In the genomic region with DNA sequence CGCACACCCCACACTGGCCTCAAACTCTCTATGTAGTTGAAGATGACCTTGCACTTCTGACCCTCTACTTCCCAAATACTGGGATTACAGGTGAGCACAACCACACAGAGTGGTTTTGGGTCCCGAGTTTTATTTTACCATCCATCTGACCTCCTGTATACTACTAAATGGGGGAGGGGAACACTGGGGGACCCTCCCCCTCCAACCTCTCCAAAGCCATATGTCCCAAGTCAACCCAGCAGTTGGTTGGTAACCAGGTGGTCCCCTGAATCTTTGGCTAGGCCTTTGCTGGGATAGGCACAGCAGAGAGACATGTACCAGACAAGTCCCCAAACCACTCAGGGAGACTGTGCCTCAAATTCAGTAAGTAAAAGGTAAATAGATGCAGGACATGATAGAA, we compare ENCODE assay signal across 10 mouse cellular contexts. TPM values are rescaled to one million over a fixed set of nuclear protein-coding genes. Genes with fewer than 3 reads are reported as not detected.
DNase-seq lines count a peak whose midpoint lies in the region; ATAC-seq and TF ChIP-seq lines count a peak whose summit lies in the region.
"Had no signal": no experiment of that assay in that cellular context is flagged by ENCODE, and none has a peak within 500 bp of the region (broad histone marks: within the 10 kb centered on the region; RNA-seq: fewer than 3 reads in every experiment).

No protein-coding gene starts in this region.

- DNase-seq in forebrain, postnatal 0 days: no peak
- no peak for DNase-seq in forebrain, embryonic 11.5 days (ENCODE audit: low spot score)
- DNase-seq in kidney, adult 2 months: no peak
- DNase-seq in limb, embryonic 10.5 days (ENCODE audit: low spot score): no peak
- no peak for DNase-seq in MN1 (ENCODE audit: low spot score)
- no peak for DNase-seq in cerebellum, adult 11 months

- H3K27me3 ChIP-seq in forebrain, postnatal 0 days (ENCODE audit: insufficient read depth, low read length): no peaks in the 10 kb centered on the region
- H3K27me3 ChIP-seq in forebrain, embryonic 11.5 days (ENCODE audit: control insufficient read depth, insufficient read depth, low read length): no peaks in the 10 kb centered on the region
- no peaks in the 10 kb centered on the region for H3K27me3 ChIP-seq in kidney, adult 2 months (replicated peaks; ENCODE audit: control insufficient read depth, insufficient read depth, low read length)
- H3K27me3 ChIP-seq in kidney, embryonic 15.5 days: no peaks in the 10 kb centered on the region
- H3K27me3 ChIP-seq in limb, embryonic 10.5 days (ENCODE audit: low read depth, poor library complexity, severe bottlenecking): no peaks in the 10 kb centered on the region
- H3K27me3 ChIP-seq: stomach, embryonic 15.5 days had no signal

- H3K4me2 ChIP-seq in forebrain, postnatal 0 days (ENCODE audit: low read depth): peak overlapping the region; percentile 78; the same call in 1 of the 2 replicates
- no peak overlapping the region for H3K4me2 ChIP-seq in forebrain, embryonic 11.5 days (ENCODE audit: low read depth, low read length, severe bottlenecking)
- no peak overlapping the region for H3K4me2 ChIP-seq in kidney, embryonic 15.5 days

- WGBS in forebrain, postnatal 0 days: 98% methylated on average over 2 of the region's 2 CpGs
- 92% methylated on average over 2 of the region's 2 CpGs for WGBS in forebrain, embryonic 11.5 days
- WGBS in kidney, adult 2 months: 88% methylated on average over 2 of the region's 2 CpGs
- 82% methylated on average over 2 of the region's 2 CpGs for WGBS in kidney, embryonic 15.5 days
- 90% methylated on average over 2 of the region's 2 CpGs for WGBS in limb, embryonic 10.5 days

- TF ChIP-seq CTCF in forebrain, postnatal 0 days (IDR thresholded peaks at IDR 0.05; ENCODE audit: low read depth): no peak
- no peak for TF ChIP-seq CTCF in kidney, adult 2 months (conservative IDR thresholded peaks at IDR 0.05; ENCODE audit: insufficient read depth, insufficient read length, low read depth, low read length)

- no peak overlapping the region for H3K9ac ChIP-seq in forebrain, postnatal 0 days
- no peak overlapping the region for H3K9ac ChIP-seq in forebrain, embryonic 11.5 days (ENCODE audit: low read length)
- no peak overlapping the region for H3K9ac ChIP-seq in kidney, embryonic 15.5 days

- no peaks in the 10 kb centered on the region for H3K9me3 ChIP-seq in forebrain, postnatal 0 days (ENCODE audit: low read length)
- H3K9me3 ChIP-seq in forebrain, embryonic 11.5 days (ENCODE audit: control insufficient read depth, low read length): no peaks in the 10 kb centered on the region
- no peaks in the 10 kb centered on the region for H3K9me3 ChIP-seq in kidney, embryonic 15.5 days (replicated peaks)
- no peaks in the 10 kb centered on the region for H3K9me3 ChIP-seq in limb, embryonic 10.5 days (replicated peaks)
- H3K9me3 ChIP-seq: liver, embryonic 12.5 days; stomach, embryonic 15.5 days had no signal

- peak overlapping the region; percentile 88; the same call in 1 of the 2 replicates for H3K4me3 ChIP-seq in forebrain, postnatal 0 days (ENCODE audit: low read depth, low read length)
- H3K4me3 ChIP-seq in forebrain, embryonic 11.5 days (ENCODE audit: low read depth, low read length): no peak overlapping the region
- H3K4me3 ChIP-seq in kidney, adult 2 months (ENCODE audit: insufficient read depth, low read depth, low read length): no peak overlapping the region
- H3K4me3 ChIP-seq in kidney, embryonic 15.5 days (replicated peaks): no peak overlapping the region
- H3K4me3 ChIP-seq in brown adipose tissue, adult 24 weeks (ENCODE audit: insufficient read depth, low read depth, low read length): no peak overlapping the region; the same call in 1 of the 2 replicates
- H3K4me3 ChIP-seq in limb, embryonic 10.5 days: 0 out of 2 replicates have a peak overlapping the region, but pooled peaks have one; percentile 86

- no peaks in the 10 kb centered on the region for H3K36me3 ChIP-seq in forebrain, postnatal 0 days (ENCODE audit: insufficient read depth)
- no peaks in the 10 kb centered on the region for H3K36me3 ChIP-seq in forebrain, embryonic 11.5 days (ENCODE audit: control insufficient read depth, insufficient read depth, low read length)
- no peaks in the 10 kb centered on the region for H3K36me3 ChIP-seq in kidney, adult 2 months (ENCODE audit: control insufficient read depth, insufficient read depth, low read length)
- H3K36me3 ChIP-seq in kidney, embryonic 15.5 days: peaks cover 1% of the 10 kb centered on the region; the same call in 1 of the 2 replicates
- H3K36me3 ChIP-seq in limb, embryonic 10.5 days: peaks cover 21% of the 10 kb centered on the region
- H3K36me3 ChIP-seq: stomach, embryonic 15.5 days had no signal

- H3K27ac ChIP-seq in forebrain, postnatal 0 days (ENCODE audit: low read depth, low read length): peak overlapping the region; percentile 90; the same call in 1 of the 2 replicates
- no peak overlapping the region for H3K27ac ChIP-seq in forebrain, embryonic 11.5 days (ENCODE audit: low read depth, low read length)
- 0 out of 2 replicates have a peak overlapping the region, but pooled peaks have one; percentile 12 for H3K27ac ChIP-seq in kidney, adult 2 months (ENCODE audit: insufficient read depth, low read depth, low read length)
- H3K27ac ChIP-seq in kidney, embryonic 15.5 days: no peak overlapping the region
- H3K27ac ChIP-seq in brown adipose tissue, adult 24 weeks (replicated peaks; ENCODE audit: low read depth, low read length): peak overlapping the region; percentile 88
- H3K27ac ChIP-seq in limb, embryonic 10.5 days: no peak overlapping the region

- TF ChIP-seq POLR2A in kidney, adult 2 months (IDR thresholded peaks at IDR 0.05; ENCODE audit: low read depth, low read length): no peak

- no peak for ATAC-seq in forebrain, postnatal 0 days
- no peak for ATAC-seq in forebrain, embryonic 11.5 days (replicated peaks; ENCODE audit: low FRiP score)
- ATAC-seq in kidney, embryonic 15.5 days (replicated peaks; ENCODE audit: low FRiP score): no peak

- H3K4me1 ChIP-seq in forebrain, postnatal 0 days (ENCODE audit: insufficient read depth): peaks cover 14% of the 10 kb centered on the region; the same call in 1 of the 2 replicates
- H3K4me1 ChIP-seq in forebrain, embryonic 11.5 days (replicated peaks; ENCODE audit: control insufficient read depth, insufficient read depth, low read length): peaks cover 4% of the 10 kb centered on the region; the same call in 1 of the 2 replicates
- H3K4me1 ChIP-seq in kidney, adult 2 months (ENCODE audit: control insufficient read depth, insufficient read depth, low read length): peaks cover 2% of the 10 kb centered on the region; the same call in 1 of the 2 replicates
- H3K4me1 ChIP-seq in kidney, embryonic 15.5 days: peaks cover 26% of the 10 kb centered on the region
- no peaks in the 10 kb centered on the region for H3K4me1 ChIP-seq in brown adipose tissue, adult 24 weeks (ENCODE audit: control insufficient read depth, insufficient read depth, insufficient read length, low read length)
- H3K4me1 ChIP-seq in limb, embryonic 10.5 days: peaks cover 29% of the 10 kb centered on the region

RNA-seq across cellular contexts. Expression of a gene that starts 0.9 kb away (rescaled TPM):
- total RNA-seq in forebrain, postnatal 0 days (2014; rRNA removed): 33.9 and 47.1 TPM in 2 replicates
- 41.2 and 53.6 TPM in 2 replicates for polyA plus RNA-seq in forebrain, postnatal 0 days (2015; fragmentation: Nextera tagmentation; extraction: Ambion mirVana)
- 99.8 and 103 TPM in 2 replicates for polyA plus RNA-seq in forebrain, embryonic 11.5 days (2014; fragmentation: Nextera tagmentation; extraction: Ambion mirVana)
- 22.4 and 24.0 TPM in 2 replicates for polyA plus RNA-seq in kidney, adult 2 months (2012; rRNA removed)
- polyA plus RNA-seq in kidney, embryonic 15.5 days (2015; fragmentation: Nextera tagmentation; extraction: Ambion mirVana): 77.5 and 84.3 TPM in 2 replicates
- polyA plus RNA-seq in brown adipose tissue, adult 24 weeks (2012; ENCODE audit: insufficient read depth, insufficient read length, missing spikeins): 37.9 and 80.1 TPM in 2 replicates
- polyA plus RNA-seq in limb, embryonic 10.5 days (2016; fragmentation: Nextera tagmentation; extraction: Ambion mirVana): 131 and 153 TPM in 2 replicates

Comparison
In these comparisons a context has a peak if more than half of its experiments do, and no peak if none do; other contexts are left out.
1. H3K27ac ChIP-seq: peak in forebrain, postnatal 0 days (single experiment), kidney, adult 2 months (single experiment) and brown adipose tissue, adult 24 weeks (single experiment); none in forebrain, embryonic 11.5 days (single experiment), kidney, embryonic 15.5 days (single experiment) and limb, embryonic 10.5 days (single experiment).
2. H3K4me3 ChIP-seq: peak in forebrain, postnatal 0 days (single experiment) and limb, embryonic 10.5 days (single experiment); none in forebrain, embryonic 11.5 days (single experiment), kidney, adult 2 months (single experiment), kidney, embryonic 15.5 days (single experiment) and brown adipose tissue, adult 24 weeks (single experiment).